Mouse (Mus musculus) stomach, postnatal 0 days (tissue): ENCODE measurements around the gene Fut7.

Experiments used
- CTCF ChIP-seq: IDR thresholded peaks from 2 replicates; pipeline ENCODE4 v1.5.1; 2016; ENCODE audit warnings: antibody characterized with exemption, low read depth, mild to moderate bottlenecking, moderate library complexity
- EP300 ChIP-seq: optimal IDR thresholded peaks from 2 replicates; pipeline ENCODE3; 2016; ENCODE audit warnings: antibody characterized with exemption

- TF ChIP-seq CTCF: no peak
- TF ChIP-seq EP300: no peak
Observed at GRCm38 (mm10) chr2:25434292-25434691, 11.2 kb downstream of the Fut7 start.
